Mouse (Mus musculus): Measurements from ENCODE around the gene Sidt1. TPM values are rescaled to one million over a fixed set of nuclear protein-coding genes. Genes with fewer than 3 reads are reported as not detected.

Gene Sidt1
- polyA plus RNA-seq, 1 experiment from 2014 or later, result 0.05 TPM

DNA sequence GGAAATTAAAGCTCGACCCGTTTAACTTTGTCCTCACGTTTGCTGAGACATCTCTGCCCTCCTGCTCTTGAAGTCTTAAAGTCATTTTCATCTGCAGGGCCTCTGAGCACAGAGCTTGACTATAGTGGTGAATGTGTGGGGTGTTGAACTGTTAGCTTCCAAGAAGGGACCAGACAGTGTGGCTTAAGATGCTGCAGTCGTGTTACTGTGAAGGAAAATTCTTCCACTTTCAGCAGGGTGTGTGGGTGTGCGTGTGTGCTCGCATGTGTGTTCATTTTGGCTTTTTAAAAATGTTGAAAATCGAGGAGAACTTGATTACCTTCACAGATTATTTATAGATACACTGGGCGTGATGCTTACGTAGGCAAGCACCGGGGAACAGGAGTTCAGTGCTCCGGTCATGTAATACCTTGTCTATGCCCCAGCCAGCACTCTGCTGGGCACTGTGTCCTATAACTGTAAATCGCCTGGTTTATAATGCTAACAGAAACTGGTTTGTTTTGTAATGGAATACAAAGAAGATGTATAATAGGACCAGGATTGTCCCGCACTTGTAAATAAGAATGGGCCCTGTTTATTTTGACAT is 106.2 kb downstream of the Sidt1 start:
- Histone ChIP-seq H3K36me3 (no peaks in the 10 kb centered on the region), H3K9me3 (replicated peaks) (no peaks in the 10 kb centered on the region), H3K27ac (replicated peaks) (no peak overlapping the region), H3K4me1 (no peaks in the 10 kb centered on the region), H3K27me3 (ENCODE audit: low read depth, poor library complexity, severe bottlenecking) (no peaks in the 10 kb centered on the region), H3K4me3 (no peak overlapping the region)
- no peak for DNase-seq (ENCODE audit: low spot score)
- WGBS, result 92% methylated on average over 13 of the region's 13 CpGs

DNA sequence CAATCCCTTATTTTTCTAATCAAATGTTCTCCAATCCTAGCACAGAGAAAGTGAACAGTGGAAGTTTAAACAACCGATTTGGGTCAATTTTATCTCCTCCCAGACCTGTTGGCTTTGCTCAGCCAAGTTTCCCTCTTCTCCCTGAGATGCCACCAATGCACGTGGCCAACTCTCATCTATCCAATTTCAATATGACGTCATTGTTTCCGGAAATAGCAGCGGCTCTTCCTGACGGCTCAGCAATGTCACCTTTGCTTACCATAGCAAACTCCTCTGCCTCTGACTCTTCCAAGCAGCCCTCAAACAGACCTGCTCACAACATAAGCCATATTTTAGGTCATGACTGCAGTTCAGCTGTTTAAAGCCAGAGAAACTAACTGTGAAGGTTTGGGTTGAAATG is 111.5 kb downstream of the Sidt1 start:
- 93% methylated on average over 6 of the region's 6 CpGs for WGBS
- no peak overlapping the region for H3K27ac ChIP-seq (replicated peaks)
- H3K4me1 ChIP-seq, result no peaks in the 10 kb centered on the region
- H3K9me3 ChIP-seq (replicated peaks), result no peaks in the 10 kb centered on the region
- no peak for DNase-seq (ENCODE audit: low spot score)
- no peak overlapping the region for H3K4me3 ChIP-seq
- peaks cover 53% of the 10 kb centered on the region for H3K36me3 ChIP-seq
- no peaks in the 10 kb centered on the region for H3K27me3 ChIP-seq (ENCODE audit: low read depth, poor library complexity, severe bottlenecking)

DNA sequence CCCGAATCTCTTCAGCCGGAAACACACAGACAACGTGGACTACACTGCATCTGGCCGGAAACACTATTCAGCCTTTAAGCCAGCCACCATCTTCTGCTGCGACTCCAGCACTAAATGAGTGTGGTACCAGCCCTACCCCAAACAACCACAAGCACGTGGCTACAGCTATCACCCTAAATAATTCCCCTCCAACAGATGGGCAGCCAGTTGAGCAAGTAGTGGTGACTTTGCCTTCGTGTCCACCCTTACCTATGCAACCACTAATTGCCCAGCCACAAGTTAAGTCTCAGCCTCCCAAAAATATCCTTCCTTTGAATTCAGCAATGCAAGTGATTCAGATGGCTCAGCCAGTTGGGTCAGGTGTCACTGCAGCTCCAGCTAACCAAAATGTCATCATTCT is 116.6 kb downstream of the Sidt1 start:
- Histone ChIP-seq H3K27ac (replicated peaks) (no peak overlapping the region), H3K27me3 (ENCODE audit: low read depth, poor library complexity, severe bottlenecking) (no peaks in the 10 kb centered on the region), H3K36me3 (peaks cover 98% of the 10 kb centered on the region), H3K9me3 (replicated peaks) (no peaks in the 10 kb centered on the region), H3K4me1 (no peaks in the 10 kb centered on the region), H3K4me3 (no peak overlapping the region)
- DNase-seq (ENCODE audit: low spot score), result no peak
- 94% methylated on average over 7 of the region's 7 CpGs for WGBS

DNA sequence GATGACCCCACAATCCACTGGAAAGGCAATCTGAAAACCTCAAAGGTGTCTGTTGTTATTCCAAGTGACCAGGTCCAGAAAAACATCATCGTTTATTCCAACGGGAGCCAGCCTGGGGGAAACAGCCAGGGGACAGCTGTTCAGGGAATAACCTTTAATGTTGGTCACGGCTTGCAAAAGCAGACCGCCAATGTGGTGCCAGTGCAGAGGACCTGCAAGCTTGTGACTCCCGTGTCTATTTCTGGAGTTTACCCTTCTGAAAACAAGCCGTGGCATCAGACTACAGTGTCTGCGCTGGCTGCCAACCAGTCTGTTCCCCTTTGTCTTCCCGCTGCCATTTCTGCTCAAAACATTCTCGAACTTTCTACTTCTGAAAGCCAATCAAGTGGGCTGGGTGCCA is 117.5 kb downstream of the Sidt1 start:
- no peak for DNase-seq (ENCODE audit: low spot score)
- Histone ChIP-seq H3K27me3 (ENCODE audit: low read depth, poor library complexity, severe bottlenecking) (no peaks in the 10 kb centered on the region), H3K4me1 (no peaks in the 10 kb centered on the region), H3K9me3 (replicated peaks) (no peaks in the 10 kb centered on the region), H3K36me3 (peaks cover 97% of the 10 kb centered on the region), H3K4me3 (no peak overlapping the region), H3K27ac (replicated peaks) (no peak overlapping the region)
- WGBS, result 92% methylated on average over 9 of the region's 9 CpGs

DNA sequence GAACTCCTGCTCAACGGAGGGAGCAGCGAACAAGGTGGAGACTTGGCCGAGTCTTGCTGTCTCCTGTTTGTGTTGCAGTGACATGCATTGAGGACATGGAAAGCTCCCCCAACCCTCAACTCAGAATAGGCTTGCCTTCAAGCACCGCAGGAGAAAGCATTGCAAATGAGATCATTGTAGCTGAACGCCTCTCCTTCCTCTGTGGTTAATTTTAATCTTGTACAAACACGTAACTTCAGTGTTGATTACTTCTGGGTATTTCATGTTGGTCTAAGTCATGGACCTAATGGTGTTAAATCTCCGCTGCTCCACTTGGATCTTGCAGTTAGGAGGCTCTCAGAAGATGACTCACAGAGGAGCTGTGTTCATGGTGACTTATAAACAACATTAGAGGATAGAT is 120.3 kb downstream of the Sidt1 start:
- DNase-seq (ENCODE audit: low spot score), result no peak
- Histone ChIP-seq H3K36me3 (peaks cover 93% of the 10 kb centered on the region), H3K4me3 (no peak overlapping the region), H3K4me1 (no peaks in the 10 kb centered on the region), H3K27ac (replicated peaks) (no peak overlapping the region), H3K27me3 (ENCODE audit: low read depth, poor library complexity, severe bottlenecking) (no peaks in the 10 kb centered on the region), H3K9me3 (replicated peaks) (no peaks in the 10 kb centered on the region)
- 95% methylated on average over 7 of the region's 7 CpGs for WGBS

DNA sequence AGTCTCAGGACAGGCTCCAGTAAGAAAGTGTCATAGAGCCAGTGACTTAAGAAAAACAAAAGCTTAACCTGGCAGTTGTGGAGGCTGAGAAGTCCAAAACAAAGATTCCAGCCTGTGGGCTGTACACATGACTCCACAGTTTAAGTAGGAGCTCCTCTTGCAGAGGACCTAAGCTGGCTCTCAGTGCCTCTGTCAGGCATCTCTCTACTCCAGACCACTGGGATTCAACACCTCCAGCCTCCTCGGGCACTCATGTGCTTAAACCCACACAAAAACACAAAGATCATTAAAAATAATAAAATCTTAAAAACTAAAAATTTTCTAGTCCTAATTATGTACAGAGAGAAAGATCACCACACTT is 122.0 kb downstream of the Sidt1 start:
- Histone ChIP-seq H3K27ac (replicated peaks) (no peak overlapping the region), H3K4me3 (no peak overlapping the region), H3K4me1 (no peaks in the 10 kb centered on the region), H3K9me3 (replicated peaks) (no peaks in the 10 kb centered on the region), H3K36me3 (peaks cover 91% of the 10 kb centered on the region), H3K27me3 (ENCODE audit: low read depth, poor library complexity, severe bottlenecking) (no peaks in the 10 kb centered on the region)
- WGBS, result 91% methylated on average over 1 of the region's 1 CpGs
- DNase-seq (ENCODE audit: low spot score), result no peak

DNA sequence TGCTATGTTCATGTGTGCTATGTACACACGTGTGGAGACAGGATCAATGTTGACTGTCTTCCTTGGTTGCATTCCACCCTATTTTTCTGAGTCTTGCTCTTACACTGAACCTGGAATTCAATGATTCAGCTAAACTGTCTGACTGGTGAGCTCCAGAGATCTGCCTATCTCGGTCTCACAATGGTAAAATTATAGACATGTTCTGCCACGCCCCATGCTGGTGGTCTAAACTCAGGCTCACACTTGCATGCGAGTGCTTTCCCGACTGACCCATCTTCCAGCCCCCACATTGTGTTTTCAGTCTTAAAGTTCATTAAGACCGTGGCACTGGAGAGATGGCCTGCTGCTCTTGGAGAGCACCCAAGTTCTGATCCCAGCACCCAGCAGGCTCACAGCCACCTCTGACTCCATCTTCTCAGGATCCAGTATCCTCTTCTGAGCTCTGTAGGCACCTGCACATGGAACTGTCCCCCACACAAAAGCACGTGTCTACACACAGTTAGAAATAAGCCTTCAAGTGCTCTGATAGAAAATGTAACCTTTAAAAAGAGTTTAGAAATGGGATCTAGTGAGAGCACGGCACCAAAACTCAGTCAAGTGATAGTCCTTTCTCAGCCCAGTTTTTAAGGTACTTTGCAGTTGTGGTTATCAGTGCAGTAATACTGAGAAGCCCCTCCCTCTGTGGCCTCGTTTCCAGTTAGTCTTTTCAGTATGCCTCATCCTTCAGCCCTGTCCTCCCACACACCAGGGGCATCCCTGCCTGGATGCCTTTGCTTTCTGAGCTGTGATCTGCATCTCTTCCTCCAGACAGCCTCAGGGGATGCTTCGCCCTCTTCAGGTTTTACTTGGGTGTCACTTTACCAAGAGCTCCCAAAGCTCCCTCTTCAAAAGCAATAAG is 122.6 kb downstream of the Sidt1 start:
- Histone ChIP-seq H3K9me3 (replicated peaks) (no peaks in the 10 kb centered on the region), H3K27me3 (ENCODE audit: low read depth, poor library complexity, severe bottlenecking) (no peaks in the 10 kb centered on the region), H3K36me3 (peaks cover 91% of the 10 kb centered on the region), H3K4me3 (no peak overlapping the region), H3K27ac (replicated peaks) (no peak overlapping the region), H3K4me1 (no peaks in the 10 kb centered on the region)
- no peak for DNase-seq (ENCODE audit: low spot score)
- 86% methylated on average over 10 of the region's 10 CpGs for WGBS

DNA sequence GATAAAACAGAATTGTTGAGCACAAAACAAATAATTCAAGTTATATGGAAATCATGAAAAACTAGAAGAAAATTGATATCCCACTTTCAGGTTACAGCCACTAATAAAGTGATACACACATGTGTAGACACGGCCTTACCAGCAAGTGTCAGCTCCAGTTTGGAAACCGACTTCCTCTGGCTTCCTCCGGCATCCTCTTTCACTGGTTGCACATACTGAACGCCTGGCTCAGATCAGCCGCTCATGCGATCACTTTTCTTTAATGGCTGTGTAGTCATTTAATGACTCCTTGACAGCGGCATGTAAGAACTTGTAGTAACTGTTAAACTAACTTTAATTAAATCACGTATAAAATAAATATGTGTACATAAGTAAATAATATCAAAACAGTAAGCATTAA is 127.0 kb downstream of the Sidt1 start:
- H3K4me3 ChIP-seq, result no peak overlapping the region
- peaks cover 81% of the 10 kb centered on the region for H3K36me3 ChIP-seq
- WGBS, result 91% methylated on average over 8 of the region's 8 CpGs
- H3K4me1 ChIP-seq, result no peaks in the 10 kb centered on the region
- no peaks in the 10 kb centered on the region for H3K9me3 ChIP-seq (replicated peaks)
- no peak overlapping the region for H3K27ac ChIP-seq (replicated peaks)
- DNase-seq (ENCODE audit: low spot score), result no peak
- no peaks in the 10 kb centered on the region for H3K27me3 ChIP-seq (ENCODE audit: low read depth, poor library complexity, severe bottlenecking)

DNA sequence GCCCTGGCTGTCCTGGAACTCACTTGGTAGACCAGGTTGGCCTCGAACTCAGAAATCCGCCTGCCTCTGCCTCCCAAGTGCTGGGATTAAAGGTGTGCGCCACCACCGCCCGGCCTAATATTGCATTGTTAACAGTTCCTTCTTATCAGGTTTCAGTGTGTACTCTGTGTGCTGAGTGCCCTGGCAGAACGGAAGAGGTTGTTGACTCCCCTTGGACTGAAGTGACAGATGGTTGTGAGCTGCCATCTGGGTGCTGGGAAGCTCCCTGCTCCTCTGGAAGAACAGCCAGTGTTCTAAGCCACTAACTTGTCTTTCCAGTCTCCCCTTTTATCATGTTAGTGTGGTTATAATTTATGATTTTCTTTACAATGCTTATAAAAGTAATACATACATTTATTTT is 128.7 kb downstream of the Sidt1 start:
- WGBS, result 97% methylated on average over 6 of the region's 6 CpGs
- no peaks in the 10 kb centered on the region for H3K9me3 ChIP-seq (replicated peaks)
- DNase-seq (ENCODE audit: low spot score), result no peak
- H3K27ac ChIP-seq (replicated peaks), result no peak overlapping the region
- no peaks in the 10 kb centered on the region for H3K4me1 ChIP-seq
- H3K36me3 ChIP-seq, result peaks cover 78% of the 10 kb centered on the region
- H3K4me3 ChIP-seq, result no peak overlapping the region
- H3K27me3 ChIP-seq (ENCODE audit: low read depth, poor library complexity, severe bottlenecking), result no peaks in the 10 kb centered on the region

DNA sequence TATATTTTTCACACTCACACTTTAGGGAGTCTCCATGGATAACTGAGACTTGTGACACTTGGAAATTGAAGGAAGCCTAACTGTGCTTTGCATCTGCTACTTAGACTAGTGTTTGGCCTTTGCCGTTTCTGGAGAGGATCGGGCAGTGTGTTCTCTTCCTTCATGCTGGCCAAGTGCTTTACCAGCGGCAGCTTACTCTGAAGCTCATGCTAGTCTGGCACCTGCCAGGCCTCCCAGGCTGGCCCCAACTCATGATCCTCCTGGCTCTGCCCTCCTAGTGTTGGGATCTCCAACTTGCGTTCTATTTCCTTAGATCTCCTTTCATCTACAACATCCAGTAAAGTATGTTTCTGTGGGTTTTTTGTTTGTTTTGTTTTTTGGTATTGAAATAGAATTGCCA is 132.8 kb downstream of the Sidt1 start:
- Histone ChIP-seq H3K27ac (replicated peaks) (no peak overlapping the region), H3K4me1 (no peaks in the 10 kb centered on the region), H3K36me3 (peaks cover 42% of the 10 kb centered on the region), H3K4me3 (no peak overlapping the region), H3K9me3 (replicated peaks) (no peaks in the 10 kb centered on the region), H3K27me3 (ENCODE audit: low read depth, poor library complexity, severe bottlenecking) (no peaks in the 10 kb centered on the region)
- WGBS, result 93% methylated on average over 4 of the region's 4 CpGs
- no peak for DNase-seq (ENCODE audit: low spot score)

DNA sequence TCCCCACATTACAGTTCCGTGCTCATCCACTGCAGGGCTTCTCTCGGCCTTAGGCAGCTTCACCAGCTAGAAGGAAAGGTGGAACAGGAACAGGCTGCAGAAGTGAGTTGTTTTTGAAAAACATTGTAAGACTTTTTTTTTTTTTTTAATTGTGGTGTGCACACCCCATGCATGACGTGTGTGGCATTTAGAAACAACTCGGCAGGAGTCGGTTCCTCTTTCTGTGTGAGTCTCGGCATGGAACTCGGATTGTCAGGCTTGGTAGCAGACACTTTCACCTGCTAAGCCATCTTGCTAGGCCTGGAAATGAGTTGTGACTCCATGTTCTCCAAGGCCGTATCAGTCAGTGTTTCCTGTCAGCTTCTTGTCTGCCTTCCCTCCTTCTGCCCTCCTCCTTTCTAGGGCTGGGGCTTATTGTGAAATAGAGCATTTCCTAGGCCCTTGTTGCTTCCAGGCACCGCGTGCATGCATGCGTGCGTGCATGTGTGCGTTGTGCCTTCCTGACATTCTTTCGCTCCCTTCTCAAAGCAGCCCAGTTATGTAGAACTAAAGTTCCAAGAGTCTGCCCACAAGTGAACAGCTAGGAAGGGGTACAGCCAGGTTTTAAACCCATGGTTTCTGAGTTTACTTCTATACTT is 133.8 kb downstream of the Sidt1 start:
- no peak overlapping the region for H3K4me3 ChIP-seq
- WGBS, result 93% methylated on average over 14 of the region's 14 CpGs
- H3K27ac ChIP-seq (replicated peaks), result no peak overlapping the region
- no peaks in the 10 kb centered on the region for H3K9me3 ChIP-seq (replicated peaks)
- H3K4me1 ChIP-seq, result no peaks in the 10 kb centered on the region
- H3K36me3 ChIP-seq, result peaks cover 37% of the 10 kb centered on the region
- DNase-seq (ENCODE audit: low spot score), result no peak
- H3K27me3 ChIP-seq (ENCODE audit: low read depth, poor library complexity, severe bottlenecking), result no peaks in the 10 kb centered on the region

DNA sequence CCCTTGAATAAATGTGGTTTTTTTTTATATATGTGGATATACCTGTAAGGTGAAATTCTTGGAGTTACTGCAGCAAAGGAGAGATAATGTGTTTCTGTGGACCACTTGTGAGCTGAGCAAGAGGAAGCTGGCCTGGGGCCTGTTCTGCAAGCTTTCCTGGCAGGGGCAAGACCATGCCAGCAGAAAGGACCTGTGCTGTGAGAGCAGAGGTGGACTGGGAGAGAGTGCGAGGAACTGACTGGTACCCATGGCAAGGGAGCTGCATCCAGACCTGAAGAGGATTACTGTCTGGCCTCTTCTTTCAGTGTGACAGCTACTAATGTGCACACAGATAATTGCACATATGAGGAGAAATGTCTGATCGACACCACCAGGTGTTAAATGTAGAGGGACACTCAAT is 142.0 kb downstream of the Sidt1 start:
- WGBS, result 96% methylated on average over 2 of the region's 2 CpGs
- Histone ChIP-seq H3K4me3 (no peak overlapping the region), H3K27ac (replicated peaks) (no peak overlapping the region), H3K4me1 (no peaks in the 10 kb centered on the region), H3K36me3 (peaks cover 7% of the 10 kb centered on the region), H3K9me3 (replicated peaks) (peaks cover 4% of the 10 kb centered on the region; the same call in 1 of the 2 replicates), H3K27me3 (ENCODE audit: low read depth, poor library complexity, severe bottlenecking) (no peaks in the 10 kb centered on the region)
- DNase-seq (ENCODE audit: low spot score), result no peak

All from midbrain, embryonic 10.5 days (tissue).